Mouse (Mus musculus) neural tube, embryonic 10.5 days (tissue): Measurements from ENCODE around the gene Tatdn2.

ENCODE experiments used
- DNase-seq: peaks from one replicate; pipeline ENCODE4 v3.0.0-alpha.2; 2017; ENCODE audit warnings: low spot score; ENCODE audit errors: extremely low spot score

Gene Tatdn2

DNA sequence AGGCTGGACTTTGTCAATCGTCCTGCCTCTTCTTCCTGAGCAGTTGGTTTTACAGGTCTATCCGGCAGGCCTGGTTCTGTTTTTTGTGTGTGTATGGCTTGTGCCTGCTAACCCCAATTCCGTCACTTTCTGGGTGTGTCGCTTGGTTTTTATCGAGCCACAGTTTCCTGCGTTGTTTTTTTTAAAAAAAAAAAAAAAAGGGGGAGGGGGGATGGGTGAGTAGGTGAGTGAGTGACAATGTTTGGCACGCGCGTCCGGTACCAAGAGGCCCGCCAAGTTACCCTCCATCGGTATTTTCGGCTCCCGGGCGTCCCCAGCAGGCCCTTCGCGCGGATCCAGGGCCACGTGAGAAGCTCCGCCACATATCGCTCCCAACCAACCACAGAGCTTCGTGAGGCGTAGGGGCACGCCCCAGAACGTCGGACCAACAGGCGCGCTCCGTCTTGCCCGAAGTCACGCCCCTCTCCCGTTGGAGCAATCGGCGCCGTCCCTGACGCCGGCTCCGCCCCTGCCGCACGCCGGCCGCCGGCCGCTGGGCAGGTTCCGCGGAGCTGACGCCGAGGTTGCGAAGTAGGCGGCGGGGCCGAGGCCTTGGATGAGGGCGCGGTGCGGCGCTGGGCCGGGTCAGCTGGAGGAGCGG, at the start of gene Tatdn2:
Tatdn2 (plus strand) TSS at position 469 of the 640 bp plus-strand sequence.
- DNase-seq = peak; percentile 92

DNA sequence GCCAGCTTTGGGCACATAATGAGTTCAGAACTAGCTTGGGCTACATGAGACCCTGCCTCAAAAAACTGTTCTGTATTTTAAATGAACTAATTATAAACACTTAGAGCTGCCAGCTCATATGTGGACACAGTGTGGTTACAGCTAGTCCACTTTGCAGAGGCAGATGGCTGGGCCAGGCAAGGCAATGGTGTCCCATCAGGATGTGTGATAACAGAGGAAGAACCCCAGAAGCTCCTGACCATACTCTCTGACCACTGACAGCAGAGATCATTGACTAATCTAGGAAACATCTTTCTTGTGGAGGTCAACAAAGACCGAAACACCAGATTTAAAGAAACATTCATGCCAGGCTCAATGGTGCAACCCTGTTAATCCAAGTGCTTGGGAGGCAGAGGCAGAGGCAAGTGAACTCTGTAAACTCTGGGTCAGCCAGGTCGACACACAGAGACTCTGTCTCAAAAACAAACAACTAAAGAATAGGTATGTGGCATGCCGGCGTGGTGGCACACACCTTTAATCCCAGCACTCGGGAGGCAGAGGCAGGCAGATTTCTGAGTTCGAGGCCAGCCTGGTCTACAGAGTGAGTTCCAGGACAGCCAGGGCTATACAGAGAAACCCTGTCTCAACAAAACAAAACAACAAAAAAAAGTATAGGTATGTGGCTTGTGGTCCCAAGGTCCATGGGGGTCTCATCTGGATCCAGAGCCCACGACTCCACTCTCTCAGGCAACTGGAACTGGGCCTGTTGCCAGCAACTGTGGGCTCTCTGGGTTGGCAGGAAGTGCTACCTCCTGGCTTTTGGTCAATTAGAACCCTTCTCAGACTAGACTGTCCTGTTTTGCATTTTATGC, 47.3 kb upstream of the Tatdn2 start:
- no peak for DNase-seq

DNA sequence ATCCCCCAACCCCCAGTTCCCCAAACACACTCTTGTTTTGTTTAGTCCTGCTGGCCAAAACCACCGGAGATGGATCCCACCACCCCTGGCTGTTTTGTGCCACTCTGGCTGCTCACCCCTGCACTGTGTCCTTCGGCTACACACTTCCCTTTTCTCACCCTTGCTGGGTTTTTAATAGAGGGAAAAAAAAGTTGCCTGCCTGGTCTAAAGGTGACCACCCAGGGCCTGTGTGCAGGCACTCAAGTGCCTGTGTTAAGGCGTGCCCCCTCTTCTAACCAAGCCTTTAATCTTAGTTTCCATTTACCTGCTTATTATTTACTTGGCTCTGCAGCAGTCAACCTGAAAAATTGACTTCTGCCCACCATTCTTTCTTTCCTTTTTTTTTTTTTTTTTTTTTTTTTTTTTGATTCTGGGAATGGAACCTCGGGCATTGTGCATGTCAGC, 46.6 kb upstream of the Tatdn2 start:
- no peak for DNase-seq

DNA sequence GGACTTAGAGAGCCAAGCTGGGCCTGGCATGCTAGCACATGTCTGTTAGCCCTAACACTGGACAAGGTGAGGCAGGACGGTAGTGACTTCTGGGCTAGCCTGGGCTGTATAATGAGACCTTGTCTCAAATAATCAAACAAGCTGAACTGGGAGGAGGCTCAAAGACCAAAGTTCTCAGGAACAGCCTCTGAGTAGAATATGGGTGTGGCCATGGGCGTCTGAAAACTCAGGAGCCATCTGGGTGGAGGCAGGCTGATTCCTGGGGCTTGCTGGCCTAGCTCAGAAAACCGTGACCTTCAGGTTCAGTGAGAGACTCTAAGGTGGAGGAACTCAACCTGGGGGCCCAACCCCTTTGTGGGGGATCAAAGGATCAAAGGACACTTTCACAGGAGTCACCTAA, 45.2 kb upstream of the Tatdn2 start:
- no peak for DNase-seq

DNA sequence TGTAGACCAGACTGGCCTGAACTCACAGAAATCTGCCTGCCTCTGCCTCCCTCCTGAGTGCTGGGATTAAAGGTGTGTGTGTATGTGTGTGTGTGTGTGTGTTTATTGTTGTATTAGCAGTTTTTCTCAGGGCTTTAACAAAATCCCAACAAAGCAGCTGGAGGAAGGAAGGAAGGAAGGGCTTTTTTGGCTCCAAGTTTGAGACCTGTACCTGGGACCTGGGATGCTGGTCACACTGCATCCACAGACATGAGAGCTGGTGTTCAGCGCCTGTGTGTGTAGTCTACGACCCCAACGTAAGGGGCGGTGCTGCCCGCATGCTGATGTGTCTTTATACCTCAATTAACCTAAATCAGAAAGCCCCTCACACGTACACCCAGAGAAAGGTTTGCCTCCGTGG, 43.3 kb upstream of the Tatdn2 start:
- DNase-seq = no peak

DNA sequence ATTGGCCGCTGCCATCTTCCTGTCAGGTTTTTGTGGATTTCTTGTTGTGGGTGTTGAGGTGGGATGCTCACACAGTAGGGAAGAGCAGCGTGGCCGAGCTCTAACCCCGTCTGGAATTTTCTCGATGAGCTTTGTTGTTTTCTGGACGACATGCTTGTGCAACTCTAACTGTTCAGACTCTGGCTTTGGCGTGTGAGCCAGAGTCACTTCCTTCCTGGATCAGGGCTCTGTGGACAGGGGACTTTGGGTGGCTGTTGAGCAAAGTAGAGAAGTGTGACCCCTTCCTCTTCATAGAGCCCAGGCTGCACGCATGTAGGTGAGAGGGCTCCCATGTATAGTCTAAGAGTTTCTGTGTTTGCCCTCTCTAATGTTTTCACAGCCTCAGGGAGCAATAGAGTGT, 42.7 kb upstream of the Tatdn2 start:
- DNase-seq = no peak

DNA sequence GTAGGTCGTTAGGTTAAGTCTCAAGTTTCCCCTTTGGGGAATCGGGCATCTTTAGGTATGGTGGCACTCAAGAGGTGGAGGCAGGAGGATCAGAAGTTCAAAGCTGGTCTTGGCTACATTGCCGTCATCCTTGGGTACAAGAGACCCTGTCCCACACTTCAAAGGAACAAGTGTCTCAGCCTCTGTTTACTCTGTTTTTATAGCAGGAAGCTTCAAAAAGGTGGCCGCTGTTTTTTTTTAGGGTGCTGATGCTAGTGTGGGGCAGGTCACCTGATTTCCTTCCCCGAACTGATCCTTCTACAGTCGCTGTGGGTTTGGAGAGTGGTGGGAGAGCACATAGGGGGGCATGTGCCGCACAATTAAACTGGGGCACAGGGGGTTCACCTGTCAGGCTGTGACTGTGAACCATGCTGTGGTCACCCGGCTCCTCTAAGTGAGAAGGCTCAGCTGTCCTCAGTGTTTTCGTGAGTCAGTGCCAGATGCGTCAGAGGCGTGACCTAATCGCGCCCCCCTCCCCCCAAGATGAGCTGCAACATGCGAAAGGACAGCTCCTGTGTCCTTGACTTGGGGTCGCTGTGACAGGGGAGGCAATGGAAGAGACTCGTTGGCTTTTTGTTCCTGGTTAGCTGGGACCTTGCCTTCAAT, 42.0 kb upstream of the Tatdn2 start:
- DNase-seq = no peak

DNA sequence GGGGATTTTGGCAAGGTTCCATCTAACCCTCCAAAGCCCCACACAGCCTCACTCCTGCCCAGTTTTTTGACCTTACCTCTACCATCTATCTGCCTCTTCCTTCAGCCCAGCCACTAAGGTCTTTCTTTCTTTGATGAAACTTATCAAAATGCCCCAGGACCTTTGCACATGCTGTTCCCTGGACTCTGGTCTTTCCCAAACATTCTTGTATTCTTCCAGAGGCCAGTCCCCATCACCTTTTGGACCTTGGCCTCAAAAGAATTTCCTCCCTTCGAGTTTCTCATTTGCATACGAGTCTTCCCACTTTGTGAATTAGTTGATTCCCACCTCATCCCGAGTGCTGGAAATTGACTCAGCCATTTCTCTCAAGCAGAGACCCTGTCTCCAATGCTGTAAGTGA, 41.4 kb upstream of the Tatdn2 start:
- DNase-seq = no peak

DNA sequence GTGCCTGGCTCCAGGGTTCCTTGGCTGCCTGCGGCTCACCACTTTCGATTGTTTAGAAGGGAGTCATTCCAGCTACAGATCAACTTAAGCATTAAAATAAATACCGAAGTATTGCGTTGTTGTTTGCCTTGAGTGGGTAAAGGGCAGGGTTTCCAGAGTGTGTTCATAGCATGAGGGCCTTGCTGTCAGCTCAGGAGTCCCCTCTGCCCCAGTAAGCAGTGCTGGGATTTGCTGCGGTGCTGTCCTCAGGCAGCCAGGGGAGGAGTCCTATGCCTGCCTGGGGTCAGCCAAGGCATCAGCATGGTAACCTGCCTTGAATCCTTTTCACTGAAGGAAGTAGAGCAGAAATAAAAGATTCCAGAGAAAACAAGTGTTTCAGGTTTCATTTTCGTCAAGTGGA, 40.0 kb upstream of the Tatdn2 start:
- no peak for DNase-seq

DNA sequence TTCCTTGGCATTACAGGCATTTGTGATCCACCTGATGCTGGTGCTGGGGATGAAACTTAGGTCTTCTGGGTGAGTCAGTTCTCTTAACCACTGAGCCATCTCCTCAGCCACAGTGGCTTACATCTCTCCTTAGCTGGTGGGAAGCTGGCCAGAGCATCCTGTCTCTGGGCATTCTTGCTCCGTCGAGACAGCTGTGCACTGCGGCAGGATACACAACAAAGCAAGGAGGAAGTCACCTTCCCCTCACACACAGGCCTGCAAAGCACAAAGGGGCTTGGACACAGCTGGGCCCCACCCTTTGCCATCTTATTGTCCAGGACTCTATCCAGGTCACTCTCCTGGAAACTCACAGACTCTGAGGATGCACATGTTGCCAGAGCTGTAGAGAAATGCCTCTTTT, 38.6 kb upstream of the Tatdn2 start:
- DNase-seq = no peak

DNA sequence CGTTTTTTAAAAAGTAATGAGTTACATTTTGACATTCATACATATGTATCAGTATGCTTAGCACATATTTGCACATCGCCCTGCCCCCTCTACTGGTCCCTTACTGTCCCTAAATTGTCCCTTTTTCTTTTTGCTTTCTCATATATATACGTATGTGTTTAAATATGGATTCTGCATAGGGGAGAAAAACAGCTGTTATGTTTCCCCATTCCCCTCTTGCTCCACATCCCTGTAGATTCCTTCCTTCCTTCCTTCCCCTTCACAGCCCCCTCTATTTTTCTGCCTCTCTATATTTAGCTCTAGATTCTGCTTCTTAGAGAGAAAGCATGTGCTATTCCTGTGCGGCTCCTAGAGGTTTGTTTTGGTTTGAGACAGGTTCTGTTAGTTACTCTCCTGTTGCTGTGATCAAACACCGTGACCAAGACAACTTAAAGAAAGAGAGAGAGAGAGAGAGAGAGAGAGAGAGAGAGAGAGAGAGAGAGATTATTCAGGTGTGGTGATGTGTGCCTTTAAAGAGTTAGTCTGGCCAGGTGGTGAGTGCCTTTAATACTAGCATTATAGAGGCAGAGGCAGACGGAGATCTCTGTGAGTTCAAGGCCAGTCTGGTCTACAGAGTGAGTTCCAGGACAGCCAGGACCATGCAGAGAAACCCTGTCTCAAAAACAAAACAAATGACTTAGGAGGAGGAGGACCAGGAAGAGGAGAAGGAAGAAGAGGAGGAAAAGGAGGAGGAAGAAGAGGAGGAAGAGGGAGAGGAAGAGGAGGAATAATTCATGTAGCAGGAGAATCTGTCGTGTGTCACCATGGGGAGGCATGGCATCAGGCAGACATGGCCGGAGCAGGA, 37.0 kb upstream of the Tatdn2 start:
- no peak for DNase-seq

DNA sequence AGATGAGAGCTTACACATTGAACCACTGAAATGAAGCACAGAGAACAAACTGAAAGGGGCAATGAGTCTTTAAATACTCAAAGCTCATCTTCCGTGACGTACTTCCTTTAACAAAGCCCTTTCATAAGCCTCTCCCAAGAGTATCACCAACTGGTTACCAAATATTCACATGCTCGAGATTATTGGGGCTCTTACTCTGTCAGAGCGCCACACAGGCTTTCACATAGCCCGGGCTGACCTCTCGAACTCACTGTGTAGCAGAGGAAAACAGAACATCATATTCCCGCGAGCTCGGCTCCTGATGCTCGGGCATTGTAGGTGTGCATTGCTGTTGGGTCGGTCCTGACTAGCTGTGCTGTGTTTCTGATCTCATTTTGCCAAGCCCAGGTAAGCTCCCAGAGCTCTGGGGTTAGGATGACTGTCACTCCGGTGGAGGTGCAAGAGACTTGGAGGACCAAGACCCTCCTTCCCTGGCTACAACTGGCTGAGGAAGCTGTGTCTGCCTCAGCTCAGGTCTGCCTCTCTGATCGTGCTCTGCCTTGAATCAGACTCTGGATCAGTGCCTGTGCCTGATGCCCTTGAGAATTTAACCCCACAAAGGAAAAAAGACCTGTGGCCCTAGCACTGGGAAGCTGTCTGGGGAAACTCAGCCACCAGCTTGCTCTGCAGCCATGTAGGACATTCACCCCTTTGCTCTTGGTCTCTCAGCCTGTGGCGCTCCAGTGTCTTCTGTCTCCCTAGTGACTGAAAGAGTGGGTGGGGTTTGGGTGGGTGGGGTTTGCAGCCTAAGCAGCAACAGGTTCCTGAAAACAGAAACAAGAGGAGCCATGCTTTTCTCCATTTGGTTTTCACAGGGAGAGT, 36.1 kb upstream of the Tatdn2 start:
- no peak for DNase-seq

DNA sequence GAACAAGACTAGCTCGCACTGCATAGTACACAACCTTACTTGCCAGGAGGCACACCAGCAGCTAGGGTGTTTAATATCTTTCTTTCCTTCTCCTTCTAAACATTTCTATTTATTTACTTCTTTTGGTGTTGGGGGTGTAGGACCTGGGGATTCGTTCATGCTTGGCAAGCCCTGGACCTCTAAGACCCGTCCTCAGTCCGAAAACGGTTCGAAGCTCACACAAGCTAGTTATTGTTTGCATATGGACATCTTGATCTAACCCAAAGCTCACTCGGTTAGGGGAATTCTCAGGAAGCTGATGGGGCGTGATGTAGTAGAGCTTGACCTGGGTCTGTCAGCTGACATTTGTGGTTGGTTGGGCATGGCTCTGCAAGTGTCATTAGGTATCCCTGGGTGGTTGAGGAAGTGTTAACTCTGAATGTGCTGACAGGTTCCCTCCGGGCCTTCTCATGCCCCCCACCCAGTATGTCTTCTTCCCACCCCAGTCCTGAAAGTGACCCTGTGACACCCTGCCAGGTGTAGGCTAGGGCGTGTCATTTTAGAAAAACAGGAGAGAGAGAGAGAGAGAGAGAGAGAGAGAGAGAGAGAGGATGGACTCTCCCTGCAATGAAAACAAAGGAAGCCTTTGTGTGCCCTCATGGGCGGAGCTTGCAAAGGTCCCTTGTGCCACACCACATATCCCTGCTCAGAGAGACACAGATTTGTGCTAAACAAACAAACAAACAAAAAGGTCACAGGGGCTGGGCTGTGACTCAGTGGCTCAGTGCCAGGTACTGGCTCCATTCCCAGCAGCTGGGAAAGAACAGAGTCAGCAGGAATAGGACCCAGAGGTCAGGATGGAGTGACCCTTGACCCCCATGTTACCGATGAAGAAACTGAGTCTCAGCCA, 35.3 kb upstream of the Tatdn2 start:
- DNase-seq = no peak

DNA sequence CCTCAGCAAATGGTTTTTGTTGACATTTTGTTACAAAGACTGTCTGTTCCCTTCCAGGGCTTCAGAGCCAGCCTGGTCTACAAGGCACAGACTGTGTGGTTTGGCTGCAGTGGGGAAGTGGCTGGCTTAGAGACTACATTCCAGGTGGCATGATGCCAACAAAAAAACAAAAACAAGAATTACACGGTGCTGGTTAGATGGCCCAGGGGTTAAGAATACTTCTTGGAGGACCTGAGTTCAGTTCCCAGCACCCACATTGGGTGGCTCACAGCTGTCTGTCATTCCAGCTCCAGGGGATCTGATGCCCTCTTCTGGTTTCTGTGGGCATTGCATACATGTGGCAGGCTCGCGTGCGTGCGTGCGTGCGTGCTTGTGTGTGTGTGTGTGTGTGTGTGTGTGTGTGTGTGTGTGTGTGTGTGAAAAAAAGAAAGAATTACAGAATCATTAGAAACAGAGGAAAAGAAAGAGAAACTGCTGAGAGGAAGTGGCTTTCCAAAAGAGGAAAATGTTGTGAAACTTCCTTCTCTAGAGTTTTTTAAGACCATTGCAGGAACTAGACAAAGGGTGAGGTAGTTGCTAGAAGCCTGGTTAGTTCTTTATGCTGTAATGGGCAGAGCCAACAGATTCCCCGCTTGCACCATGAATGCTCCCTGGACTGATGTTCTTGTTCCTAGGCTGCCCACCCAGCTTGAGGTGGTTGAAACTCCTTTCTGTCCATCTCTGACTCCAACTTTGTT, 33.7 kb upstream of the Tatdn2 start:
- DNase-seq = no peak

DNA sequence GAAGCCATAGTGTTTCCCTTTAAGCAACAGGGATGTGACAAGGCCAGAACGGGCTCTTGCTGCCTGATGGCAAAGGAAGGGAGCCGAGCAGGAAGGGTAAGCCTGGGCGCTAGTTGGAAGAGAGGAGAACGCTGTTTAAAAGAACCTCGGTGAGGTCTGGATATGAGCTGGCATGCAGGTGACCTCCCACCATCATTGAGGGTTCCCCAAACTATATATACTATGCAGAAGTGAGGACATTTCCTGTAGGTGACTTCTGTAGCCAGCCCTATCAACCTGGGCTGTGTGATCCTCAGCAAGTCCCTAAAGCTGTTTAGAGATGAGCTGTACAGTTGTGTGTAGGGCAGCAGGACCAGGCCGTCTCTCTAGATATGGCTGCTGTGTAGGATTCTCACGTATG, 32.5 kb upstream of the Tatdn2 start:
- DNase-seq = no peak

DNA sequence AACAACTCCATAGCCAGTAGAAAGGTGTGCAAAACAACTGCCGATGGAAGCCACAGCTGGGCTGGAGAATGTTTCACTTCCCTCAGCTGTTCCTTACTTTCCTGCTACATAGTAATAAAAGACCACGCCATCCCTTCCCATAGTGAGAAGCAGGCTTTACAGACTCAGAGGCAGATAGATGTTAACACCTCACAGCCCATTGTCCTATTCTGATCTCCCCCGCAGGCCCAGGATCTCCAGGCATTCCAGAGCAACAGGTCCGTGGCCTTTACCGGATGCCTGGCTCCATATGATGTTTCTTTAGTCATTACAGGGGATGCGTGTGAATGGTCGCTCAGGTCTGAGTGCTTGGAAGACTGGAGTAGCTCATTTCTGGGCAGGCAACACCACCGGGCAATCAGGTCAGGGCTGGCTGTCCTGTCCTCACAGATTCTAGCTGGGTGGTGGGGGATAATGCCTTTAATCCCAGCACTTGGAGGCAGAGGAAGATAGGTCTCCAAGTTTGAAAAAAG, 29.2 kb upstream of the Tatdn2 start:
- DNase-seq = no peak

DNA sequence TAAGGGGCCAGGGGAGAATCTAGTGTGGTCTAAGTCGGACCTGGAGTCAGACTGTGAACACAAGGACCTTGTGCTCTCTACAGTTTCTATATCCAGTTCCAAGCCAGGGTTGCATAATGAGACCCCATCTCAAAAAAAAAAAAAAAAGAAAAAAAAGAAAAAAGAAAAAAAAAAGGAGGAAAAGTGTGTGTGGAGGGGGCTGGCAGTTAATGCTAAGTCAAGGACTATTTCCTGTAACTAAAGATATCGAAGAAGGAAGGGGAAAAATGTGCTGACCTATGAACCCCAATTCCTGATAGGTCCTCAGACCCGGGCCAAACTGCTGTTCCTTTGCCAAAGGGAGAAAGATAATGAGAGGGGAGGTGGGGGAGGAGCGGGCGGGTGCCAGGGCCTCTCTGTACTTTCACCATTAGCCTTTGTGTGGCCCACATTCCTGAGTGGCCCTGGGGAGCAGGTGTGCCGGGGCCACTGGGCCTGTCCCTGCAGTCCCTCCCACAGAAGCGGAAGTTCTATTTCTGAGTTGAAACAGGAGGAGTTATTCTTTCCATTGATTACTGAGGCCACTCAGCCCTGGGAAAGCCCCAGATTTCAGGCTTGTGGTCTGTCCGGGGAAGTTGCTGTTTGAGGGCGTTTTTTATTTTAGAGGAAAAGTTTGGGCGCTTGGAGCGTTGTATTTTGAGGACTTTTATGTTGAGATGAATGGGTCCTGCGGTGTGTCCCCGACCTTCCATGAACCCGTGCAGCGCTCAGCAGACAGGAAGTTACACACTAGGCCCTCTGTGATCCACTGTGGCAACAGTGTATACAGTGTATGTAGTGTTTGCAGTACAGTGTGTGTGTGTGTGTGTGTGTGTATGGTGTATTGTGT, 28.3 kb upstream of the Tatdn2 start:
- peak; percentile 29 for DNase-seq

DNA sequence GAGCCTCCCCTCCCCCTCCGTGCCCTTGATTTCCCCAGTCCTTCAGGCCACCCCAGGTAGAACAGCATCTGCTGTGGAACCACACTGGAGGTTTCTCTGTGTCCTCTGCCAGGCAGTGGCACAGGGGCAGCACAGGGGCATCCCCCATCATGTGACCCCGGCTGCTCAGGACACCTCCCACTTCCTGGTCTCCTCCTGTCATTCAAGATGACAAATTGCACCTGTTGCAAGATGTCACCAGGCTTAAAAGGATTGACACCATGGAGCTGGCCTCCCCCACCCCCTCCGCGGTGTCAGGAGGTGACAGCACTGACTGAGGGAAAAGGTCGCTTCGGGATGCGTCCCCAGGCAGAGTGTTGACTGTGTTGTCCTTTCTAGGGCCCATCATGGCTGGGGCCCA, 27.0 kb upstream of the Tatdn2 start:
- no peak for DNase-seq
